Mouse (Mus musculus) cerebellum, postnatal 4 days (tissue): ENCODE measurements at regions not wholly inside any gene's neighbourhood (a gene's known extent, or its start where the extent isn't known, plus 50 kb on each side); places are given as distances from the start of the nearest gene placed in this dataset.

Experiments
- DNase-seq, 2 experiments: peaks; one replicate each; pipeline ENCODE4 v3.0.0; 2022; ENCODE audit warnings: low spot score in 2 of 2, mixed read lengths in 1 of 2

DNA sequence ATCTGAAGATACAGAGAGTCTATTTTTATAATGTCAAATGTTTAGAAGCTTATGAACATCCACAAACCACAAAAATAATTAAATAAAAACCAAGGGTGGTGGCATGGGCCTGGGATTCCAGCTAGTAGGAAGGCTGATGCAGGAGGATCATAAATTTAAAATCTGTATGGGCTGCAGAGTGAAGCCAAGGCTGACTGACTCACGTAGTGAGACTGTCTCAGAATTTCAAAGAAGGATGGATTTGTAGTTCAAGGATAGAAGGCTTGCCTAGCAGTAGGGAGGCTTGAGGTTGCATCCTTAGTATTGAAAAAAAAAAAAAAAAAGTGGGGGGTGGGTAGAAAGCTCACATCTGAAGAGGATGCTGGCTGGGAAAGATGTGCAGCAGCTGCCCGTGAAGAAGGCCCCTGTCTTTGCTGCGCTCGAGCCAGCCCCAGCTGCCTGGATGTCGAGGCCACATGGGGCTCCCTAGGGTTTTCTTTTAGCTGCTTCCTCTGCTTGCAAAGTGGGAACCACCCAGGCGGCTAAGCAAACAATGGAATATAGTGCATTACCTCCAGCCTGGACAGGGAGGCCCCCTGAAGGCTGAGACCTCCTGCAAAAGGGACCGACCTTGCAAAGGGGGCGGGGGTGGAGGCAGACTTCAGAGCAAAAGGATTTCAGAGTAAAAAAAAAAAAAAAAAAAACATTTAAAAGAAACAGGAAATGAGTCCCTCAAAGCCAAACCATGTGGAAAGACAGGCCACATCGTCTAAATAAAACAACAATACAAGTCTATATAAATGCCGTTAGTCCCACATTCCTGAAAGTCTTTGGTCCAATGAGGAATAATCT lies 101.3 kb downstream of the Tmco5 start:
- DNase-seq = no peak

DNA sequence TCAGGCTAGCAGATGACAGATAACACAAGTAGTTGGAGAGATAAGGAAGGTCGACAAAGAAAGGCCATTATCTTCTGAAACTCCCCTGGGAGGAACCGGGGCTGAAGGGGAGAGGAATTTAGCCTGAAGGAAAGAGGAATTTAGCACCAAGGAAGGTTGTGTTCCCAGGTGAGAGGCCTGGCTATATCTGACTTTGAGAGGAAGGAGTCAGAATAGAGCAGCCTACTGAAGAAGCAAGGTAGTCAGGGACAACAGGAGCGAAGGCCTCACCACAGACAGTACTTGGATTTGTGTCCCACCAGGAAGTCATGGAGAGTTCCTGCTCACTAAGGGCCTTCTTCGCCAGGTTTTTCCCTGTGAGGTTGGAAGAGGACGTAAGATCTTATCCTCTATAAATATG lies 102.2 kb downstream of the Tmco5 start:
- DNase-seq = no peak

DNA sequence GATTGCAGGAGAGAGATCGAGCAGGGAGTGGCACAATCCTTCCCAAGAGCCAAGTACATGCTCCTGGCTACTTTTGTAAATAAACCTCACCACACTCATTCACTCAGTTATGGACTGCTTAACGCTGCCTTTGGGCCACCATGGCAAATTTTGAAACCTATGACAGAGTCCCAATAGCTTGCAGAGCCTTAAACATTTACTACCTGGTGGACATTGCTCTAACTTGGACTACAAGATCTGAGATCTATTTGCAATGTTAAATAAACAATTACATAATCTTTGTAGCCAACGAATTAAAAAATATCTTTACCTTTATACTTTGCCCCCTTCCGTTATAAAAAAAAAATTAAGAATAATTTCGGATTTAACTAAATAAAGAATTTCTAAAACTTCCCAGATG lies 104.9 kb downstream of the Tmco5 start:
- no peak for DNase-seq

DNA sequence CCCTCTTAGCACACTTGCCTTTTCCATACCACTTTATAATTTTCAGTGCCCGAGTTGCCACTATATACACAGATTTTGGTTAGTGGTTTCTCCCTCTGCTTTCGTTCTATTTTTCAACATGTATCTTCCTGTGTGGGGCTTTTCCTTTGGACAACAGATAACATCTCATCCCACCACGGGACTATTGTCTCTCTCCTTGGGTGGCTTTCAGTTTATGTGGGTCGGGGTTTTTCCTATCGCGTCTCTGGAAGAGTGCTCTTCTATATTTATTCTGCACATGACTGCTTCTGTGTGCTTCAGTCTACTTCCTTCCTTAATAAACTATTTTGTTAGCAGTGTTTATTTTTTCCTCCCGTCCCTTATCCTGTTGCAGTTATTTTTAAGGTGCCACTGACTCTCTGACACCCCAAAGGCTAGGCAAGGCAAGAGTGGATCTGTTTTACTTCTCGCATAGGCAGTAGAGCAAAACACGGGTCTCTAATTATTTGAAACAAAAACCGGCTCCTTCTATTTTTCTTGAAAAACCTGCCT lies 105.4 kb downstream of the Tmco5 start:
- DNase-seq = no peak

DNA sequence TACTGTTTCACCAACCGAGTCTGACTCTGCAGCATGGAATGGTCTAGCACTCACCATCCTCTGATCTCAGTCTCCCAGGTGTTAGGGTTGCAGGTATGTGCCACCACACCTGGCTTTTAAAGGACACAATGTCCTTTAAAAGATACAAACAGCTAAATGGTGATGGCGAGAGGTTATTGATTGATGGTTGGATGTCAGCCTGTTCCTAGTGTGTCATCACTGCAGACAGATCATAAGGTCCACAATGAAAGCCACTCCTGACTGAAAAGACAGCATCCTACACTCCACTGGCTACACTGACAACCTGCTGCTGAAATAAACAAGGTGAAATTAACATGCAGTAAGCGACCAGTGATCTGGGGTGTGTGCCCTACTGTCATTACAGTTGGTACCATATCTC lies 106.1 kb downstream of the Tmco5 start:
- no peak for DNase-seq

DNA sequence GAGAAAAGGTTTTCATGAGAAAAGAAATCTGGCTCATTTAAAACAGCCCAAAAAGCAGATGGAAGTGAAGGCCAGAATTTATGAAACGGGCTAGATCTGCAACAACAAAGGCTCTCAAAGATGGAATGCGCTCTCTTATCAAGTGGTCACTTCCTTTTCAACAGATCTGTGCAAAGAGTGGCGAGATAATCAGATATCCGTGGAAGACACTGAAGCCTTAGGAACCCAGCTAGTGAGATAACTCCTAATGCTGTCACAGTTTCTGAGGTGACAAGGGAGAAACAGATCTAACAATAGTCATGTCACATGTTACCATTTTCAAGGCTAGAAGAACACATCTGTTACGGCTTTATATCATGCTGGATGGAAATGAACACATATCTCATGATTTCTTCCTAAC lies 107.1 kb downstream of the Tmco5 start:
- DNase-seq = no peak

DNA sequence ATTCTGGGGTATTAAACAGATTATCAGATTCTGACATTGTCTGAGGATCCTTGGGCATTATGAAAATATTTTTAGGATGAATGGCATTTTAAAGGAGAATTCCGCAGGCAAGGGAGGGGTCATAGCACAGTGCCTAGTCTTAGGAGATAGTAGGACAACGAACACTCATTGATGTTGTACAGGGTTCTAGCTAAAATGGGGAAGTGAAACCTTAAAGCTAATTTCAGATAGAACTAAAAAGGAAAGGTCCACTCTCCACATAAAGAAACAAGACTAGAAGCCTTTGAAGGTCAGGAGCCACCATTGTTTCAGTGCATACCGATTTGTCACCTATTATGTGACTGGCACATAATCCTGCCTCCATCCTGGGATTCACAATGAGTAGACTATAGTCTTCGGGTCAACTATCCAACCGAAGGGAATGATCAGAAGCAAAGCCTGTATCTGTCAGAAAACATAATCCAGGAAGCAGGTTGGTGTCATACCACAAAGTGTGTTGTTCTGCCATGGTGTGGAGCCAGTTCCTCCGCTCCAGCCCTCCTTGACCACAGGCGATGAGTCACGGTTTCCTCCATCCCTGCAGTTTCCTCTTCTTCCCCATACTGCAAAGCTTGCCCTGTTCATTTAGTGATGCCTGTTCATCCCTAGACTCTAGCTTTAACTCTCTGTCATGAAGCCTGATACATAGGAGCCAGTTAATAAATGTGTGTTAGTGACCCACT lies 110.6 kb downstream of the Tmco5 start:
- DNase-seq = no peak

DNA sequence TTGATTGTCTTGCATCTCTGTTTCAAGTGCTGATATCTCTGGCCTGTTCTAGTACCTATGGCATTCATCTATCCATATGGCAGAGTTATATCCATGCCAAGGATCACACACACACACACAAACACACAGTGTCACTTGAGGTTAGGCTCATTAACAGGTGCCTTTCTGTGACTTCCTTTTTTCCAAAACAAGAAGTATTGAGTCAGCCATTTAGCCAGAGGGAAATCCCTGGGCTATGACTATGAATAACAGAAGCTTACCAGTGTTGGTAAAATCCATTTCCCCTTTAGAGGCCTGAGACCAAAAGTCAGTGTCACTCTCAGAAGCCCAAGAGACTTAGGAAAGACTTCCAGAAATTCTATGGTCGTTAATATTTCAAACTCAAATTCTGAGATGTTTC lies 111.6 kb downstream of the Tmco5 start:
- no peak for DNase-seq

DNA sequence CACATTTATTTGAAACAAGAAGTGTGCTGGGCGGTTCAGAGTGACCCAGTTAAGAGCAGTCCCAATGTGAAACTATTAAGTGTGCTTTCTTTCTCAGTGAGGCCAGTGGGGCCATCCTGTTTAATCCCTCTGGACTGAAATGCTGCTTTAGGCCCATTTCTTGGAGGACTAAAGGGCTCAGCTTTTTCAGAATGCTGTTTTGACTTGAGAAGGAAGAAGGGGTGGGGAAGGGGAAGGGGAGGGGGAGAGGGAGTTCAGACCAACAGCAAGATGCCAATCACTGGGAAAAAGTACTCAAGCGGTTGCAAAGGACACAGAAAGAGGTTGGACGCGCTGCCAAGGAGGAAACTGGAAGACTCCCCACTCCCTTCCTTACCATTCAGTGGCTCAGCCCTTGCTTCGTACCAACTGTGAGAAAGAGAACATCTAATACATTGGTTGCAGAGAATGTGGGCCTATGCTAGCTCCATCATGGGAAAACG lies 113.1 kb downstream of the Tmco5 start:
- DNase-seq = no peak

DNA sequence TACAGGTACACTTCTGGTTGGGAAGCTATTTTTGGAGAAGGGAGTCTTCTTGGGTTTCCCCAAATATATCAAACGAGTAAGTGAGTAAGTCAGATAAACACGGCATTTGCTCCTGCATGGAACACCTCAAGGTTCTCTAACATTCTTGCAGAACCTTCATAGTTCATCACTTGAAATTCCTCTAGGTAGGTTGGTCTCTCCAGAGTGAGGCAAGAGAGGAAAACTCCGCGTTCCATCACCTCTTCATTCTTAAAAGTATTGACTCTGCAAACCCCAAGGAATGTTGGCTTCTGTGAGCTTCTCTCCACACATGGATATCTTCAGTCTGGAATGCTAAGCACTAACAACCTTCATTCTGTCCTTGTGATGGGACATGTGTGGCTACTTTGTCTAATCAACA lies 115.2 kb downstream of the Tmco5 start:
- no peak for DNase-seq

DNA sequence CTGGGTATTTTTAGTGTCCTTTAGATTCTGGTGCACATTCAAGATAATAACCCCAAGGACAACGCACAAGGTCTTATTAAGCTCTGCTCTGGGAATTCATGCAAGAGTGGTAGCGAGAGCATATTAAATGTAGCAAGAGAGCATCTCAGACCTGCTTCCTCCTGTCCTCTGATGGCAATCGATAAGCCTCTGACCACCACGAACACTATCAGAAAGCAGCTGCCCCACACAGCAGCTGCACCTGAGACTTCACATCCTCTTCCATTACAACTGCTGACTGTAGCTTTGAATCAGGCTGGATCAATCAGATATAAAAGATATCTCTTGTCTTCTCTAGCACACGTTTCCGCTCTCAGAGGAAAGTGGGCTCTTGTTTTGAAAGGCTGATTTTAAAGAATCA lies 117.8 kb downstream of the Tmco5 start:
- no peak for DNase-seq

DNA sequence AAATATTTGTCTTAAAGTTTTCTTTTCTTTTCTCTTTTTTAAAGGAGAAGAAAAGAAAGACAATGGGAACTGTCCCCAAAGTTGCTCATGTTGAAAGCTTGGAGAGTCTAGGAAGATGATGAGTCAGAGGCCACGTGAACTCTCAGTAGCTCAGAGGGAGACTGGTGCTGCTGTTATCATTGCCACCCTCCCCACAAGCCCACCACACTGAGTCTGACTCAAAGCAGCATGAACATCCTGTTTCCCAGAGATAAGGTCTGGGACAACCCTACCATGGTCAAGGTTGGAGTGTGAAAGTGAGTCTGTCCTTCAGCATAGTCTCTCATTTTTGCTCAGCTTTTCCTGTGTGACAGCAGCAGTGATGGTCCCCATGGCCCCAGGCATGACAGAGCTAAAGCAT lies 120.3 kb downstream of the Tmco5 start:
- DNase-seq = no peak

DNA sequence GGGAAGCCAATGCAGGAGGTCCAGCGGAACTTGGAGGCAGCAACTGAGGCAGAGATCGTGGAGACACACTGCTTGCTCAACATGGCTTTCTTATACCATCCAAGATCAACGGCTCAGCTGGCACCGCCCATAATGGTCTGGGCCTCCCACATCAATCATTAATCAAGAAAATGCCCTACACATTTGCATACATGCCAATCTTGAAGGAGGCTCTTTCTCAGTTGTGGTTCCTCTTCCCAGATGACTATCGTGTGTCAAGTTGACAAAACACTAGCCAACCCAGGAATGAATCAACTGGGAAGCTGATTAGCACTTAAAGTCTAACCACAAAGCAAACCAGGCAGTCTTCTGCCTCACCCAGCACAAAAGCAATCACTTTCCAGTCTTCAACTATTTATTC lies 121.1 kb downstream of the Tmco5 start:
- no peak for DNase-seq

DNA sequence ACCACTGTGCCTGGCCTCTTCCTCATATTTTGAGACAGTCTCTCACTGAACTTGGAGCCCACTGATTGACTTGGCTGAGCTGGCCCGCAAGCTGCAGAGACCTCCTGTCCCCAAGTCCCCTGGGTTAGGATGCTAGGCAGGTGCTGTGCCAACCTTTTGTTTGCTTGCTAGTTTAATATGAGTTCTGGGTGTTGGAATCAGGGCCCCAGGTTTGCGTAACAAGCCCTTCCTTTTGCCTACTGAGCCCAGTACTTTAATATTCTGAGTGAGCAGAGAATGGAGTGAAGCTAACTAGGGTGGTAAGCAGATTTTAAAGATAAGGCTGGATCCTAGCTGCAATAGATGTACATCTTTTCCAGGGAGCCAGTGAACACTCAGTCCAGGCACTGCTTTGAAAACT lies 117.2 kb upstream of the Spred1 start:
- no peak for DNase-seq

DNA sequence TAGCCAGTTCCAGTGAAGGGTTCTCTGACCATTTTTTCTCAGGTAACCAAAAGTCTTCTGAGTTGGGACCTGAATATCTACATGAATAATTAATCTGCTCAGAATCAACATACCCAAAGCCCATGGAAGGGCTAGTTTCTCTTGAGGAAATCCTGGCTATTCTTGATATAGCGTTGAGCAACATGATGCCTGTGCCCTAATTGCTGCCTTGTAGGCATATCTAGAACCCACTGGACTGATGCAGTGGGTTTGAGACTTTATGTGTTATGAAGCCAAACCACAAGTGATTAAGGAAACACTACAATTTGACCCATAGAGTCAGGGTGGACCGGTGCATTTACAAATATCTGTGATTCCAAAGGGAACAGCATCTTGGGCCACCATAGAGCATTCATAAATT lies 114.3 kb upstream of the Spred1 start:
- DNase-seq = no peak

DNA sequence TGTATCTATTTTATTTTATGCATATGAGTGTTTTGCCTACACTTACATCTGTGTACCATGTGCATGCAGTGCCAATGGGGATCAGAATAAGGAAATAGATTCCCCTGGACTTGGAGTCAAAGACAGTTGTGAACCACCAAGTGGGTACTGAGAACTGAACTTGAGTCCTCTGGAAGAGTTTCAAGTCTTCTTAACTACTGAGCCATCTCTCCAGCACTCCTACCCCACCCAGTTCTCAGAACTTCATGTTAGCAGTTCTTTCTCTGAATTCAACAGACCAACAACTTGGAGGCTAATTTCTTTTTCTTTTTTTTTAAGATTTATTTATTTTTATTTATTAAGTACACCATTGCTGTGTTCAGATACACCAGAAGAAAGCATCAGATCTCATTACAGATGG lies 112.3 kb upstream of the Spred1 start:
- no peak for DNase-seq

DNA sequence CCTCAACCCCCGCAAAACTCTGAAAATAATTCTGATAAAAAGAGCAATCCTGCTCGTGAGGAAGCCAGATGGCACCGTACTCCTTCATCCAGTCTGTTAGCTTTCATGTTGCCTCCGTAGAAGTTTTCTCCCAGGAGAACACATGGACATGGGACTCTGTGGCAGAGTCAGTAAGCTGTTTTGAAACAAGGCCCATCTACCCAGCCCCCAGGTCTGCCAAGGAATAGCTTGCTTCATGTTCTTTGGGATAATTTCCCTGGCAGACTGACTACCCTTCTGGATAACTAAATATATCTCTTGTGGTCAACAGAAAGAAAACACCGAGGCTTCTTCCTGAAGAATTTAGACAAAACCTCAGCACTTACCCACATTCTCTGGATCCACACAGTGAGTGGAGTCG lies 111.2 kb upstream of the Spred1 start:
- no peak for DNase-seq

DNA sequence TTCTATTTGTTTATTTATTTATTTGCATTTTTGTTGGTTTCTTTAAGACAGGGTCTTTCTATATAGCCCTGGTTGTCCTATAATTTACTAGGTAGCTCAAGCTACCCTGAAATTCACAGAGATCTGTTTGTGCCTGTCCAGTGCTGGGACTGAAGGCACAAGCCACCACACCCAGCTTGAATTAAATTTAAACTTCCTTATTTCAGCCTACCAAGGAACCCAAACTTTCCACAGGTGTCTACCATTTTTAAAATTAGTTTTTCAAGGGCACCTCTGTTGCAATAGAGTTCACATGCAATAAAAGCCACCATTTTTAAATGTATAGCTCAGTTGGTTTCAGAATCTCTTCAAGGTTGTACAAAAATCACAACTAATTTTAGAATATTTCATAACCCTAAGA lies 110.2 kb upstream of the Spred1 start:
- DNase-seq = no peak

DNA sequence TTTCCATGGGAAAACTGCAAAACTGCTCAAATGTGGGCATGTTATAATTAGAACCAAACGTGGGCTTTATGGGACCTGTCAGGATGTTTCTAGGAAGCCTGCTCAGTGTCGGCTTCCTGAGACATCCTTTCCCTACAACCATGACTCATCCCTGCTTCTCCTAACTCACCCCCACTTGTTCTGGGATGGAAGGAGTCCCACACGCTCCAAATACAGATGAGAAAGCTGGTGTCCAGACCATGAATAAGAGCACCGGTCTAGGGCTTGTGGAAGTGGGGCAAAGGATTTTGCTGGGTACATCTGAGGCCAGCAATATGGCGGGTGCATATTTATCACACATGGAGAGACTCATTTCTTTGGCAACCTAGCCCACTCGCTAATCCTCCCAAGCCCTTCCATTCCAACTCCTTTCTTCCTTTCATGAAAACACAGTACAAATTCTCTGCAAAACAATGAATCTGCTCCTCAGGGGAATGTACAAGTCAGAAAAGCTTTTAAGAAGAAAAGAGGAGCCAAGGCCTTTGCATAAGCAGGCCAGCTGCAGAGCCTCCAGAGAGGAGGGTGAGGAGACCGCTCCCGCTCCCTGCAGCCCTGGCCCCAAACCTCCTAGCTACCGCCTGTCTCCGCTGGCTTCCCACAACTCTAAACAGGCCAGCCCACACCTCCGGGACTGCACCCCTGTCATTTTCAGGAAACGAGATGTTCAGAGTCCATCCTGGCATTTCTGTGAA lies 103.1 kb upstream of the Spred1 start:
- no peak for DNase-seq

DNA sequence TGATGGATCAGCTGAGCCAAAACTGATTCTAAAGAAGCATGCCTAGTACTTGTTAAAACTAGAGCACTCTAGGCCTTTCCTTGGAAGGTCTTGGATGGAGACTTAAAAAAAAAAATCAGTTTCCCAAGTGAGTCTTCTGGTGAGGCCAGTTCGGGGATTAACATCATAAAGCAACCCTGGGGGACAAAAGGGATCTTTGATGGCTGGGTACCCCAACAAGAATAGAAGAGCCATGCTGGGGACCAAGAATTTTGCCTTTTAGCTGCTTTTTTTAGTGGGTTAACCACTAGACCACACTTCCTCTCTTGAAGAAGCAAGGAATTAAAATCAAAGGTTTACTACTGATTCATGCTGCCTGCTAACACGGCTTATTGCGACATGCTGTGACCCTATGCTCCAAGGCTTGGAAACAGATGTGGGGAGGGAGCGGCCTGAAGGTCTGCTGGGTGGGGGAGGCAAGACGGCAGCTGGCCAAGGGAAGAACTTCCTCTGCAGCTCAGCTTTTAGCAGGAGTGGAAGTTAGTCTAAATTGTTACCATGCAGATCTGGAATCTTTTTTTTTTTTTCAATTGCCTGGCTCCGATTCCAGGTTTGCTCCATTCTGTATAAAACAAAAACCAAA lies 102.1 kb upstream of the Spred1 start:
- peak in 1 of 2 experiments; percentile 3 for DNase-seq

DNA sequence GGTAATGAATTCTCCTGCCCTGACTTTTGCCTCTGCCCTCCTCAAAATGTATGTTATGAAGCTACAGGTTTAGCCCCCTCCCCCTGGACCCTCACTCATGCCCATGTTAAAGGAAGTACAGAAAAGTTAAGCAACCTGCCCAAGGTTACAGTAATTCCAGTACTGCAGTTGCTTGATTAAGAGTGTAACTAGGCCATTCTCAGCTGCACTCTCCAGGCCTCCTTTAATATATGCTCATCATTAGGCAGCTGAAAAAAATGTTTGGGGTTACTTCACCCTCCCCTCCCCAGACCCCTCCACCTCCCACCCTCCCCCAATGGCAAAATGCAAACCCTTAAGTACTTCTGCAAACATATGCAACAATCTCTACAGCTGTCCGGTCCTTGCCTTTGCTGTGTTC lies 101.6 kb upstream of the Spred1 start:
- no peak for DNase-seq

DNA sequence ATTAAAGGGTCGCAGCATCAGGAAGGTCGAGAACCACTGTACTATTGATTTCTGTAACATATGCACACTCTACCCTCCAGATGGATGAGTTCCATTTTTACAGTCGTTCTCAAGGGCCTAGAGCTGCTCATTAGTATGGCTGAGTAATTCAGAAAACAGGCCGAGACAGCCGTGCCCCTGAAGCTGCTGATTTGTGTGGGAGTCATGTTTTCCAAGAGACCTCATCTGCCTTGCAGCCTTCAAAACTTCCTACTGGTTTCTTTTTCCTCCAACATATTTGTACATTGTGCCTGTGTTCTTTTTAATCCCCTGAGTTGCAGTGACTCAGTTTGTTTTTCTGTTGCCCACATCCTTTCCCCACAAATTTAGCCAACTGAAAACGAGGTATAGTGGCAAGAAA lies 99.4 kb upstream of the Spred1 start:
- no peak for DNase-seq
